Mouse (Mus musculus): Measurements from ENCODE around the gene Slc36a2. TPM values are rescaled to one million over a fixed set of nuclear protein-coding genes. Genes with fewer than 3 reads are reported as not detected.
A peak's percentile ranks its signal among the peaks of the same experiment; 100 is the strongest.

The Slc36a2 gene
- total RNA-seq, 2 experiments from 2014 or later: 0.23 TPM; not detected in 1

- DNase-seq (ENCODE audit: low spot score in 2 of 2): no peak
These were observed 2.4 kb upstream of the Slc36a2 start for GRCm38 (mm10) chr11:55187292-55187691.

GRCm38 (mm10) chr11:55184246-55184645 is 631 bp downstream of the Slc36a2 start:
- DNase-seq (ENCODE audit: low spot score in 2 of 2): no peak

GRCm38 (mm10) chr11:55183124-55183523 is 1.8 kb downstream of the Slc36a2 start:
- DNase-seq (ENCODE audit: low spot score in 2 of 2): no peak

- DNase-seq (ENCODE audit: low spot score in 2 of 2): no peak
These were observed 5.0 kb downstream of the Slc36a2 start for GRCm38 (mm10) chr11:55179856-55180255.

- no peak for DNase-seq (ENCODE audit: low spot score in 2 of 2)
These were observed 6.0 kb downstream of the Slc36a2 start for GRCm38 (mm10) chr11:55178830-55179229.

GRCm38 (mm10) chr11:55170501-55170900 is 14.4 kb downstream of the Slc36a2 start:
- DNase-seq (ENCODE audit: low spot score in 2 of 2): no peak

GRCm38 (mm10) chr11:55168914-55169313 is 16.0 kb downstream of the Slc36a2 start:
- DNase-seq (ENCODE audit: low spot score in 2 of 2): no peak

- no peak for DNase-seq (ENCODE audit: low spot score in 2 of 2)
These were observed 16.4 kb downstream of the Slc36a2 start for GRCm38 (mm10) chr11:55168504-55168903.

GRCm38 (mm10) chr11:55165748-55166147 is 19.1 kb downstream of the Slc36a2 start:
- DNase-seq (ENCODE audit: low spot score in 2 of 2): no peak

- peak in 1 of 2 experiments; percentile 67 for DNase-seq (ENCODE audit: low spot score in 2 of 2)
These were observed 20.2 kb downstream of the Slc36a2 start for GRCm38 (mm10) chr11:55164723-55165122.

- DNase-seq (ENCODE audit: low spot score in 2 of 2): peak; percentile 9 to 72
These were observed 22.2 kb downstream of the Slc36a2 start for GRCm38 (mm10) chr11:55162670-55163069.

- peak; percentile 57 to 90 for DNase-seq (ENCODE audit: low spot score in 2 of 2)
These were observed 26.0 kb downstream of the Slc36a2 start for GRCm38 (mm10) chr11:55158785-55159359.

GRCm38 (mm10) chr11:55155070-55155421 is 29.8 kb downstream of the Slc36a2 start:
- no peak for DNase-seq (ENCODE audit: low spot score in 2 of 2)

GRCm38 (mm10) chr11:55154398-55155069 is 30.3 kb downstream of the Slc36a2 start:
- no peak for DNase-seq (ENCODE audit: low spot score in 2 of 2)

GRCm38 (mm10) chr11:55151608-55152007 is 33.3 kb downstream of the Slc36a2 start, which contains the start of gene Slc36a3:
TSS of gene Slc36a3 (minus strand) at chr11:55151708.
- no peak for DNase-seq (ENCODE audit: low spot score in 2 of 2)

GRCm38 (mm10) chr11:55148461-55148860 is 36.4 kb downstream of the Slc36a2 start:
- no peak for DNase-seq (ENCODE audit: low spot score in 2 of 2)

GRCm38 (mm10) chr11:55147423-55147822 is 37.5 kb downstream of the Slc36a2 start:
- no peak for DNase-seq (ENCODE audit: low spot score in 2 of 2)

- DNase-seq (ENCODE audit: low spot score in 2 of 2): no peak
These were observed 38.0 kb downstream of the Slc36a2 start for GRCm38 (mm10) chr11:55146855-55147254.

GRCm38 (mm10) chr11:55144011-55144410 is 40.9 kb downstream of the Slc36a2 start:
- no peak for DNase-seq (ENCODE audit: low spot score in 2 of 2)

- no peak for DNase-seq (ENCODE audit: low spot score in 2 of 2)
These were observed 43.4 kb downstream of the Slc36a2 start for GRCm38 (mm10) chr11:55141502-55141901.

GRCm38 (mm10) chr11:55137646-55138045 is 47.2 kb downstream of the Slc36a2 start:
- DNase-seq (ENCODE audit: low spot score in 2 of 2): no peak

GRCm38 (mm10) chr11:55136770-55137547 is 47.9 kb downstream of the Slc36a2 start:
- DNase-seq (ENCODE audit: low spot score in 2 of 2): peak in 1 of 2 experiments; percentile 3

Data from layer of hippocampus, adult 18-20 months (tissue).